Mouse (Mus musculus): ENCODE results near the gene Hpca. TPM values are rescaled to one million over a fixed set of nuclear protein-coding genes. Genes with fewer than 3 reads are reported as not detected.

Hpca gene
- polyA plus RNA-seq, 1 experiment from 2014 or later: 19.6 TPM

GRCm38 (mm10) chr4:129067638-129068415 lies 54.0 kb downstream of the Hpca start:
- Histone ChIP-seq H3K4me3 (no peak overlapping the region), H3K9ac (no peak overlapping the region), H3K4me2 (no peak overlapping the region), H3K4me1 (no peaks in the 10 kb centered on the region), H3K9me3 (replicated peaks) (no peaks in the 10 kb centered on the region), H3K27me3 (no peaks in the 10 kb centered on the region), H3K36me3 (ENCODE audit: poor library complexity, severe bottlenecking) (0 out of 2 replicates have a peak, but pooled peaks cover under 1% of the 10 kb centered on the region), H3K27ac (no peak overlapping the region)
- 85% methylated on average over 5 of the region's 5 CpGs for WGBS
- ATAC-seq: no peak

- Histone ChIP-seq H3K27me3 (no peaks in the 10 kb centered on the region), H3K27ac (no peak overlapping the region), H3K4me3 (no peak overlapping the region), H3K9me3 (replicated peaks) (no peaks in the 10 kb centered on the region), H3K4me1 (0 out of 2 replicates have a peak, but pooled peaks cover 2% of the 10 kb centered on the region), H3K4me2 (no peak overlapping the region), H3K36me3 (ENCODE audit: poor library complexity, severe bottlenecking) (no peaks in the 10 kb centered on the region), H3K9ac (no peak overlapping the region)
- ATAC-seq: no peak
Observed at GRCm38 (mm10) chr4:129065688-129066236, 56.1 kb downstream of the Hpca start.

GRCm38 (mm10) chr4:129062281-129063075 lies 59.4 kb downstream of the Hpca start:
- Histone ChIP-seq H3K4me1 (peaks cover 18% of the 10 kb centered on the region), H3K27ac (no peak overlapping the region), H3K27me3 (no peaks in the 10 kb centered on the region), H3K4me2 (no peak overlapping the region), H3K9me3 (replicated peaks) (no peaks in the 10 kb centered on the region), H3K4me3 (no peak overlapping the region), H3K36me3 (ENCODE audit: poor library complexity, severe bottlenecking) (no peaks in the 10 kb centered on the region), H3K9ac (no peak overlapping the region)
- WGBS: 80% methylated on average over 3 of the region's 3 CpGs
- no peak for ATAC-seq

Other genes with a start within 250 kb of the Hpca start
- gene Trim62, start 238.5 kb downstream of the Hpca start, polyA plus RNA-seq (2015; fragmentation: Nextera tagmentation; extraction: Ambion mirVana): 6.7 and 7.6 TPM in 2 replicates
- 11.3 and 13.5 TPM in 2 replicates for gene Azin2, start 159.6 kb downstream of the Hpca start, polyA plus RNA-seq (2015; fragmentation: Nextera tagmentation; extraction: Ambion mirVana)
- gene Ak2, start 130.1 kb downstream of the Hpca start, polyA plus RNA-seq (2015; fragmentation: Nextera tagmentation; extraction: Ambion mirVana): 155 and 166 TPM in 2 replicates
- gene Rnf19b, start 63.8 kb downstream of the Hpca start, polyA plus RNA-seq (2015; fragmentation: Nextera tagmentation; extraction: Ambion mirVana): 12.9 and 15.2 TPM in 2 replicates
- gene Tmem54, start 16.5 kb downstream of the Hpca start, polyA plus RNA-seq (2015; fragmentation: Nextera tagmentation; extraction: Ambion mirVana): not detected in 2 replicates
- gene Fndc5, start 15.0 kb upstream of the Hpca start, polyA plus RNA-seq (2015; fragmentation: Nextera tagmentation; extraction: Ambion mirVana): 0.93 and 1.1 TPM in 2 replicates
- 15.6 and 19.1 TPM in 2 replicates for gene S100pbp, start 67.7 kb upstream of the Hpca start, polyA plus RNA-seq (2015; fragmentation: Nextera tagmentation; extraction: Ambion mirVana)
- 100 and 106 TPM in 2 replicates for gene Yars, start 67.7 kb upstream of the Hpca start, polyA plus RNA-seq (2015; fragmentation: Nextera tagmentation; extraction: Ambion mirVana)
- gene C77080, start 139.4 kb upstream of the Hpca start, polyA plus RNA-seq (2015; fragmentation: Nextera tagmentation; extraction: Ambion mirVana): 3.7 and 3.8 TPM in 2 replicates
- gene Sync, start 165.6 kb upstream of the Hpca start, polyA plus RNA-seq (2015; fragmentation: Nextera tagmentation; extraction: Ambion mirVana): 0.18 and 0.19 TPM in 2 replicates
- gene Rbbp4, start 213.3 kb upstream of the Hpca start, polyA plus RNA-seq (2015; fragmentation: Nextera tagmentation; extraction: Ambion mirVana): 534 and 564 TPM in 2 replicates
- 33.8 and 36.2 TPM in 2 replicates for gene Zbtb8os, start 213.7 kb upstream of the Hpca start, polyA plus RNA-seq (2015; fragmentation: Nextera tagmentation; extraction: Ambion mirVana)

Data from forebrain, embryonic 13.5 days (tissue).